Mouse (Mus musculus) hindbrain, embryonic 11.5 days (tissue): ENCODE data around the gene Znrf3. TPM values are rescaled to one million over a fixed set of nuclear protein-coding genes. Genes with fewer than 3 reads are reported as not detected.

ENCODE experiments used
- ATAC-seq: fragments of 200-750 bp; cut with Nextera tagmentation; 2 replicates; pipeline ENCODE4 v1.8.0; 2017; ENCODE audit warnings: mild to moderate bottlenecking, moderate TSS enrichment, moderate library complexity; ENCODE audit not compliant: low FRiP score
- DNase-seq: peaks from one replicate; pipeline ENCODE4 v3.0.0-alpha.2; 2015; ENCODE audit warnings: low spot score
- H3K27ac ChIP-seq: fragments of 300-500 bp; sonication (generic); 2 replicates; pipeline ENCODE4 v1.5.1; 2014; ENCODE audit warnings: mild to moderate bottlenecking, low read depth, low read length
- H3K27me3 ChIP-seq: fragments of 300-500 bp; sonication (generic); 2 replicates; pipeline ENCODE4 v1.6.1; 2014; ENCODE audit warnings: mild to moderate bottlenecking, low read length, moderate library complexity, mixed read lengths; ENCODE audit not compliant: control insufficient read depth, insufficient read depth
- H3K36me3 ChIP-seq: fragments of 300-500 bp; sonication (generic); 2 replicates; pipeline ENCODE4 v1.6.1; 2014; ENCODE audit warnings: mild to moderate bottlenecking, low read length, moderate library complexity, mixed read lengths; ENCODE audit not compliant: control insufficient read depth, insufficient read depth
- H3K4me1 ChIP-seq: fragments of 300-500 bp; sonication (generic); replicated peaks from 2 replicates; pipeline ENCODE4 v1.6.1; 2014; ENCODE audit warnings: low read length, mixed read lengths; ENCODE audit not compliant: control insufficient read depth, insufficient read depth
- H3K4me2 ChIP-seq: fragments of 300-500 bp; sonication (generic); replicated peaks from 2 replicates; pipeline ENCODE4 v1.6.1; 2014; ENCODE audit warnings: mild to moderate bottlenecking, low read depth, low read length
- H3K4me3 ChIP-seq: fragments of 300-500 bp; sonication (generic); 2 replicates; pipeline ENCODE4 v1.5.1; 2014; ENCODE audit warnings: low read depth, low read length
- H3K9ac ChIP-seq: fragments of 300-500 bp; sonication (generic); 2 replicates; pipeline ENCODE4 v1.6.1; 2014; ENCODE audit warnings: low read depth, low read length
- H3K9me3 ChIP-seq: fragments of 300-500 bp; sonication (generic); 2 replicates; pipeline ENCODE4 v1.6.1; 2016; ENCODE audit warnings: low read length; ENCODE audit not compliant: control insufficient read depth
- WGBS: fragments of 180-500 bp; shearing (Covaris S2); extraction: QIAGEN DNeasy Blood & Tissue Kit; methylation state at CpG from one replicate; pipeline ENCODE4 v1.1.7; 2014; 5-methylcytosine and 5-hydroxymethylcytosine counted together
- polyA plus RNA-seq: library from polyadenylated mRNA; unstranded; fragments of >200 nt; fragmentation: Nextera tagmentation; extraction: Ambion mirVana; gene quantifications from 2 replicates; pipeline ENCODE4 v1.2.1, GENCODE M21; 2014

The Znrf3 gene
- polyA plus RNA-seq, 1 experiment from 2014 or later, result 11.5 TPM

- H3K36me3 ChIP-seq, result no peaks in the 10 kb centered on the region
- no peak overlapping the region for H3K4me3 ChIP-seq
- ATAC-seq (no peak), DNase-seq (no peak)
- no peak overlapping the region for H3K27ac ChIP-seq
- no peaks in the 10 kb centered on the region for H3K4me1 ChIP-seq
- no peaks in the 10 kb centered on the region for H3K9me3 ChIP-seq
- H3K27me3 ChIP-seq, result no peaks in the 10 kb centered on the region
- H3K4me2 ChIP-seq, result no peak overlapping the region
- no peak overlapping the region for H3K9ac ChIP-seq
- 81% methylated on average over 8 of the region's 8 CpGs for WGBS
Measured at GRCm38 (mm10) chr11:5265764-5266163, 178.9 kb downstream of the Znrf3 start.

- peaks cover 3% of the 10 kb centered on the region; the same call in 1 of the 2 replicates for H3K4me1 ChIP-seq
- no peak overlapping the region for H3K9ac ChIP-seq
- DNase-seq (no peak), ATAC-seq (no peak)
- H3K4me3 ChIP-seq, result no peak overlapping the region
- H3K9me3 ChIP-seq, result no peaks in the 10 kb centered on the region
- WGBS, result 62% methylated on average over 26 of the region's 26 CpGs
- H3K4me2 ChIP-seq, result no peak overlapping the region
- no peaks in the 10 kb centered on the region for H3K27me3 ChIP-seq
- H3K36me3 ChIP-seq, result no peaks in the 10 kb centered on the region
- no peak overlapping the region for H3K27ac ChIP-seq
Measured at GRCm38 (mm10) chr11:5263078-5263730, 181.4 kb downstream of the Znrf3 start.

- H3K9ac ChIP-seq, result peak within 1 kb of the TSS; percentile 80
- H3K27ac ChIP-seq, result peak within 1 kb of the TSS; percentile 24; the same call in 1 of the 2 replicates
- WGBS, result 3% methylated on average over 48 of the region's 80 CpGs
- peak within 1 kb of the TSS; percentile 87 for H3K4me2 ChIP-seq
- DNase-seq, result peak; percentile 94
- H3K4me3 ChIP-seq, result peak within 1 kb of the TSS; percentile 86
- ATAC-seq, result peak; percentile 98
- peaks cover 3% of the 10 kb centered on the region; the same call in 1 of the 2 replicates for H3K4me1 ChIP-seq
- no peaks in the 10 kb centered on the region for H3K9me3 ChIP-seq
- H3K27me3 ChIP-seq, result no peaks in the 10 kb centered on the region
- H3K36me3 ChIP-seq, result no peaks in the 10 kb centered on the region
Measured at GRCm38 (mm10) chr11:5261508-5262392, 182.9 kb downstream of the Znrf3 start, which contains the start of gene Kremen1. Kremen1 (minus strand) TSS chr11:5261558.

- Histone ChIP-seq H3K27me3 (no peaks in the 10 kb centered on the region), H3K9ac (peak overlapping the region; percentile 80), H3K36me3 (no peaks in the 10 kb centered on the region), H3K4me2 (peak overlapping the region; percentile 87), H3K4me3 (peak overlapping the region; percentile 86), H3K27ac (peak overlapping the region; percentile 24; the same call in 1 of the 2 replicates), H3K4me1 (peaks cover 3% of the 10 kb centered on the region; the same call in 1 of the 2 replicates), H3K9me3 (no peaks in the 10 kb centered on the region)
- WGBS, result under 1% methylated on average over 35 of the region's 42 CpGs
- DNase-seq (peak; percentile 67), ATAC-seq (peak; percentile 64)
Measured at GRCm38 (mm10) chr11:5260942-5261459, 183.6 kb downstream of the Znrf3 start.

- Histone ChIP-seq H3K27me3 (no peaks in the 10 kb centered on the region), H3K4me3 (peak overlapping the region; percentile 86; the same call in 1 of the 2 replicates), H3K27ac (no peak overlapping the region), H3K9me3 (no peaks in the 10 kb centered on the region), H3K36me3 (no peaks in the 10 kb centered on the region), H3K4me2 (peak overlapping the region; percentile 87), H3K9ac (no peak overlapping the region), H3K4me1 (peaks cover 3% of the 10 kb centered on the region; the same call in 1 of the 2 replicates)
- no peak for ATAC-seq
- DNase-seq, result no peak
- 62% methylated on average over 10 of the region's 10 CpGs for WGBS
Measured at GRCm38 (mm10) chr11:5259944-5260598, 184.6 kb downstream of the Znrf3 start.

GRCm38 (mm10) chr11:5258036-5258435 is 186.6 kb downstream of the Znrf3 start:
- no peak for DNase-seq
- no peaks in the 10 kb centered on the region for H3K27me3 ChIP-seq
- no peak for ATAC-seq
- no peak overlapping the region for H3K4me3 ChIP-seq
- H3K27ac ChIP-seq, result no peak overlapping the region
- no peak overlapping the region for H3K9ac ChIP-seq
- peaks cover 3% of the 10 kb centered on the region; the same call in 1 of the 2 replicates for H3K4me1 ChIP-seq
- no peaks in the 10 kb centered on the region for H3K36me3 ChIP-seq
- H3K9me3 ChIP-seq, result no peaks in the 10 kb centered on the region
- WGBS, result 96% methylated on average over 6 of the region's 6 CpGs
- H3K4me2 ChIP-seq, result no peak overlapping the region

GRCm38 (mm10) chr11:5257151-5257862 is 187.3 kb downstream of the Znrf3 start:
- Histone ChIP-seq H3K9me3 (no peaks in the 10 kb centered on the region), H3K4me2 (no peak overlapping the region), H3K9ac (no peak overlapping the region), H3K27me3 (no peaks in the 10 kb centered on the region), H3K36me3 (no peaks in the 10 kb centered on the region), H3K4me3 (no peak overlapping the region), H3K27ac (no peak overlapping the region), H3K4me1 (peaks cover 3% of the 10 kb centered on the region; the same call in 1 of the 2 replicates)
- DNase-seq, result no peak
- ATAC-seq, result no peak
- 77% methylated on average over 13 of the region's 13 CpGs for WGBS
